Mouse (Mus musculus): Measurements from ENCODE around the gene Sdad1. TPM values are rescaled to one million over a fixed set of nuclear protein-coding genes. Genes with fewer than 3 reads are reported as not detected.
A peak's percentile ranks its signal among the peaks of the same experiment; 100 is the strongest.

The Sdad1 gene
- total RNA-seq, 2 experiments from 2014 or later = 20.1 to 25.5 TPM

GRCm38 (mm10) chr5:92245483-92245882 is 64.8 kb downstream of the Sdad1 start:
- DNase-seq (ENCODE audit: extremely low spot score in 1 of 2, low spot score in 1 of 2) = no peak

- DNase-seq (ENCODE audit: extremely low spot score in 1 of 2, low spot score in 1 of 2) = no peak
These were observed 65.4 kb downstream of the Sdad1 start for GRCm38 (mm10) chr5:92244900-92245299.

GRCm38 (mm10) chr5:92240769-92241168 is 69.5 kb downstream of the Sdad1 start:
- DNase-seq (ENCODE audit: extremely low spot score in 1 of 2, low spot score in 1 of 2) = no peak

GRCm38 (mm10) chr5:92239333-92240232 is 70.7 kb downstream of the Sdad1 start:
- DNase-seq (ENCODE audit: extremely low spot score in 1 of 2, low spot score in 1 of 2) = peak; percentile 51 to 76

GRCm38 (mm10) chr5:92234939-92235557 is 75.2 kb downstream of the Sdad1 start:
- DNase-seq (ENCODE audit: extremely low spot score in 1 of 2, low spot score in 1 of 2) = no peak

Other genes starting within 250 kb of the Sdad1 start
- gene G3bp2, start 226.8 kb downstream of the Sdad1 start, total RNA-seq (2021) = 100 to 1,000 TPM; 214 to 234 TPM
- gene Uso1, start 172.5 kb downstream of the Sdad1 start, total RNA-seq (2021) = 10 to 100 TPM; 81.8 to 83.5 TPM
- not detected for gene U90926, start 95.1 kb downstream of the Sdad1 start, total RNA-seq (2021)
- gene Ppef2, start 54.2 kb downstream of the Sdad1 start, total RNA-seq (2021) = under 1 TPM in 1 of 2 experiments, not detected in 1; 0.79 TPM
- gene Naaa, start 32.3 kb downstream of the Sdad1 start, total RNA-seq (2021) = 10 to 100 TPM; 46.4 to 48.1 TPM
- gene Cxcl9, start 17.6 kb upstream of the Sdad1 start, total RNA-seq (2021) = not detected
- gene Art3, start 21.3 kb upstream of the Sdad1 start, total RNA-seq (2021) = 1 to 10 TPM; 5.0 to 5.5 TPM
- gene Cxcl10, start 38.4 kb upstream of the Sdad1 start, total RNA-seq (2021) = not detected
- gene Nup54, start 124.7 kb upstream of the Sdad1 start, total RNA-seq (2021) = 10 to 100 TPM; 30.0 to 38.5 TPM
- 10 to 100 TPM; 91.2 to 92.7 TPM for gene Scarb2, start 196.4 kb upstream of the Sdad1 start, total RNA-seq (2021)
- gene Fam47e, start 244.6 kb upstream of the Sdad1 start, total RNA-seq (2021) = under 1 TPM in 1 of 2 experiments, not detected in 1; 0.42 TPM